Comparison of ENCODE assay signal across 10 mouse cellular contexts in the genomic region with DNA sequence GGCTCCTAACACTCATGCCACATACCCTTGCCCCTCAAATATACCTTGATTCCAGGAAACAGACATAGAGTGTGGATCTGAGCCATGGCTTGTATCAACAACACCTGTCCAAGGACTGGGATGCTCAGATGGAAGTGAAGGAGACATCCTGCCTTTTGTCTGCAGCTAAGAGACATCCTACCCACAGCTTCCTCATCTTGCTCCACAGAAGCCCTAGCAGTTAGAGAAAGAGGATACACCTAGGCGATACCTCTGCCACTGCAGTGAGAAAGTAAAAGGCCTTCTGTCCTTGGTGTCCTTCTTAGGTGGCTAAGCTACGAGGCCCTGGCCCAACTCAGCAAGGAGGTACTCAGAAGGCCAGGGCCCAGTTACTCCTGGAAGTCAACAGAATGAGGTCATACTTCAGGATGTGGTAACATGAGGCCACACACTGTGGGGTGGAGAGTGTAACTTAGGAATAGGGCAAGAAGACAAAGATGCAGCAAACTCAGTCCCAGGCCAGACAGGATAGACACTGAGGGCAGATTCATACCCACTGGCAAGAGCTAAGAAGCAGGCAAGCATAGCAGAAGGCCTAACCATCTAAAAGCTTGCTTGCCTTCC. TPM values are rescaled to one million over a fixed set of nuclear protein-coding genes. Genes with fewer than 3 reads are reported as not detected.
A peak's percentile ranks its signal among the peaks of the same experiment; 100 is the strongest.
DNase-seq lines count a peak whose midpoint lies in the region; ATAC-seq lines count a peak whose summit lies in the region.
"Had no signal": no experiment of that assay in that cellular context is flagged by ENCODE, and none has a peak within 500 bp of the region (broad histone marks: within the 10 kb centered on the region; RNA-seq: fewer than 3 reads in every experiment).

No protein-coding gene starts in this region.

- no peak overlapping the region for H3K4me2 ChIP-seq in kidney, embryonic 15.5 days
- H3K4me2 ChIP-seq: stomach, embryonic 15.5 days had no signal

- no peak for DNase-seq in kidney, postnatal 14 days
- peak; percentile 56 for DNase-seq in adrenal gland, postnatal 14 days
- DNase-seq in layer of hippocampus, adult 9-11 months = no peak
- no peak for DNase-seq in spleen, postnatal 4 days (ENCODE audit: low spot score in 2 of 2)
- DNase-seq: kidney, adult 11 months had no signal

- H3K9me3 ChIP-seq in kidney, embryonic 15.5 days (replicated peaks) = no peaks in the 10 kb centered on the region
- no peaks in the 10 kb centered on the region for H3K9me3 ChIP-seq in megakaryocyte, embryonic 14.5 days
- H3K9me3 ChIP-seq: stomach, embryonic 15.5 days had no signal

- H3K27ac ChIP-seq in kidney, embryonic 15.5 days = 0 out of 2 replicates have a peak overlapping the region, but pooled peaks have one; percentile 13

- H3K4me1 ChIP-seq in kidney, embryonic 15.5 days = peaks cover 94% of the 10 kb centered on the region
- H3K4me1 ChIP-seq in megakaryocyte, embryonic 14.5 days = peaks cover 100% of the 10 kb centered on the region

- H3K36me3 ChIP-seq in kidney, embryonic 15.5 days = no peaks in the 10 kb centered on the region
- H3K36me3 ChIP-seq in megakaryocyte, embryonic 14.5 days (replicated peaks; ENCODE audit: low read length) = peaks cover 60% of the 10 kb centered on the region
- H3K36me3 ChIP-seq: stomach, embryonic 15.5 days had no signal

- 83% methylated on average over 2 of the region's 2 CpGs for WGBS in kidney, embryonic 15.5 days

- H3K27me3 ChIP-seq in kidney, embryonic 15.5 days = no peaks in the 10 kb centered on the region
- no peaks in the 10 kb centered on the region for H3K27me3 ChIP-seq in megakaryocyte, embryonic 14.5 days (replicated peaks)
- H3K27me3 ChIP-seq: stomach, embryonic 15.5 days had no signal

- H3K9ac ChIP-seq in kidney, embryonic 15.5 days = 0 out of 2 replicates have a peak overlapping the region, but pooled peaks have one; percentile 7
- H3K9ac ChIP-seq: stomach, embryonic 15.5 days had no signal

- no peak for ATAC-seq in kidney, embryonic 15.5 days (replicated peaks; ENCODE audit: low FRiP score)
- ATAC-seq in hematopoietic stem cell, adult 5-6 weeks (replicated peaks in 1 of 2; ENCODE audit: insufficient read depth in 1 of 2, low FRiP score in 2 of 2, low TSS enrichment in 1 of 2, low read depth in 1 of 2, poor library complexity in 2 of 2, severe bottlenecking in 2 of 2) = peak; percentile 58 to 67
- no peak for ATAC-seq in erythroid progenitor cell, adult 5-6 weeks (replicated peaks; ENCODE audit: low FRiP score, poor library complexity, severe bottlenecking)

- H3K4me3 ChIP-seq in kidney, embryonic 15.5 days (replicated peaks) = no peak overlapping the region
- peak overlapping the region; percentile 83 for H3K4me3 ChIP-seq in megakaryocyte, embryonic 14.5 days (replicated peaks)
- H3K4me3 ChIP-seq: stomach, embryonic 15.5 days had no signal

RNA-seq across cellular contexts. Expression of a gene that starts 8.0 kb away (rescaled TPM):
- polyA plus RNA-seq in kidney, embryonic 15.5 days (2015; fragmentation: Nextera tagmentation; extraction: Ambion mirVana) = 44.7 and 49.3 TPM in 2 replicates
- total RNA-seq in adrenal gland, postnatal 14 days (2021) = 159 and 180 TPM in 2 replicates
- total RNA-seq in hematopoietic stem cell, adult 5-6 weeks (2017) = 85.3 and 93.7 TPM in 2 replicates
- 178 and 286 TPM in 2 replicates for polyA plus RNA-seq in megakaryocyte, embryonic 14.5 days (2012; ENCODE audit: insufficient read depth, low replicate concordance)
- total RNA-seq in erythroid progenitor cell, adult 5-6 weeks (2015; ENCODE audit: low replicate concordance) = 30.3 and 36.9 TPM in 2 replicates
- total RNA-seq in erythroid progenitor cell, adult 5-6 weeks (2017; ENCODE audit: low replicate concordance) = 16.0 and 23.2 TPM in 2 replicates

RNA-seq across cellular contexts. Expression of a gene that starts 48.5 kb away (rescaled TPM):
- polyA plus RNA-seq in kidney, embryonic 15.5 days (2015; fragmentation: Nextera tagmentation; extraction: Ambion mirVana) = 5.2 and 6.8 TPM in 2 replicates
- 5.3 and 7.1 TPM in 2 replicates for total RNA-seq in adrenal gland, postnatal 14 days (2021)
- total RNA-seq in hematopoietic stem cell, adult 5-6 weeks (2017) = 11.2 and 14.5 TPM in 2 replicates
- 6.4 and 8.0 TPM in 2 replicates for polyA plus RNA-seq in megakaryocyte, embryonic 14.5 days (2012; ENCODE audit: insufficient read depth, low replicate concordance)
- total RNA-seq in erythroid progenitor cell, adult 5-6 weeks (2015; ENCODE audit: low replicate concordance) = 25.2 and 25.9 TPM in 2 replicates
- 14.4 and 23.5 TPM in 2 replicates for total RNA-seq in erythroid progenitor cell, adult 5-6 weeks (2017; ENCODE audit: low replicate concordance)

Comparison
In these comparisons a context has a peak if more than half of its experiments do, and no peak if none do; other contexts are left out.
1. ATAC-seq: peak in hematopoietic stem cell, adult 5-6 weeks (2 of 2); none in kidney, embryonic 15.5 days (single experiment) and erythroid progenitor cell, adult 5-6 weeks (single experiment).